Mouse (Mus musculus): Measurements from ENCODE around the gene Foxred2. TPM values are rescaled to one million over a fixed set of nuclear protein-coding genes. Genes with fewer than 3 reads are reported as not detected.

The Foxred2 gene
- total and polyA plus RNA-seq, 2 experiments from 2014 or later = 10.3 to 31.0 TPM

- TF ChIP-seq CTCF (IDR thresholded peaks at IDR 0.05) = no peak
- H3K4me2 ChIP-seq (ENCODE audit: low read depth, low read length, poor library complexity, severe bottlenecking) = peak overlapping the region; percentile 52
- no peaks in the 10 kb centered on the region for H3K9me3 ChIP-seq (ENCODE audit: low read length)
- no peaks in the 10 kb centered on the region for H3K36me3 ChIP-seq (ENCODE audit: insufficient read depth, low read length)
- H3K9ac ChIP-seq (replicated peaks; ENCODE audit: low read length, poor library complexity, severe bottlenecking) = no peak overlapping the region
- no peak for ATAC-seq (ENCODE audit: low FRiP score)
- peaks cover 10% of the 10 kb centered on the region; the same call in 1 of the 2 replicates for H3K27me3 ChIP-seq (ENCODE audit: insufficient read depth, low read length)
- DNase-seq (ENCODE audit: low spot score) = peak; percentile 37
- H3K4me1 ChIP-seq (ENCODE audit: insufficient read depth, low read length) = 0 out of 2 replicates have a peak, but pooled peaks cover 2% of the 10 kb centered on the region
- WGBS = 7% methylated on average over 26 of the region's 26 CpGs
- H3K27ac ChIP-seq (ENCODE audit: low read depth, low read length) = no peak overlapping the region
- peak overlapping the region; percentile 26 for H3K4me3 ChIP-seq (ENCODE audit: low read depth, low read length)
Measured at GRCm38 (mm10) chr15:77905275-77905970, 51.1 kb downstream of the Foxred2 start.

- 0 out of 2 replicates have a peak, but pooled peaks cover 2% of the 10 kb centered on the region for H3K4me1 ChIP-seq (ENCODE audit: insufficient read depth, low read length)
- DNase-seq (ENCODE audit: low spot score) (no peak), ATAC-seq (ENCODE audit: low FRiP score) (no peak)
- no peak overlapping the region for H3K4me2 ChIP-seq (ENCODE audit: low read depth, low read length, poor library complexity, severe bottlenecking)
- H3K9me3 ChIP-seq (ENCODE audit: low read length) = no peaks in the 10 kb centered on the region
- H3K4me3 ChIP-seq (ENCODE audit: low read depth, low read length) = no peak overlapping the region
- H3K27me3 ChIP-seq (ENCODE audit: insufficient read depth, low read length) = peaks cover 10% of the 10 kb centered on the region; the same call in 1 of the 2 replicates
- no peak for TF ChIP-seq CTCF (IDR thresholded peaks at IDR 0.05)
- H3K36me3 ChIP-seq (ENCODE audit: insufficient read depth, low read length) = no peaks in the 10 kb centered on the region
- 27% methylated on average over 10 of the region's 12 CpGs for whole genome bisulfite sequencing
- no peak overlapping the region for H3K27ac ChIP-seq (ENCODE audit: low read depth, low read length)
- H3K9ac ChIP-seq (replicated peaks; ENCODE audit: low read length, poor library complexity, severe bottlenecking) = no peak overlapping the region
Measured at GRCm38 (mm10) chr15:77904363-77904892, 52.1 kb downstream of the Foxred2 start.

- no peak overlapping the region for H3K4me3 ChIP-seq (ENCODE audit: low read depth, low read length)
- no peak for TF ChIP-seq CTCF (IDR thresholded peaks at IDR 0.05)
- H3K4me1 ChIP-seq (ENCODE audit: insufficient read depth, low read length) = 0 out of 2 replicates have a peak, but pooled peaks cover 2% of the 10 kb centered on the region
- no peak overlapping the region for H3K27ac ChIP-seq (ENCODE audit: low read depth, low read length)
- no peak for ATAC-seq (ENCODE audit: low FRiP score)
- H3K27me3 ChIP-seq (ENCODE audit: insufficient read depth, low read length) = peaks cover 10% of the 10 kb centered on the region; the same call in 1 of the 2 replicates
- H3K9me3 ChIP-seq (ENCODE audit: low read length) = no peaks in the 10 kb centered on the region
- no peaks in the 10 kb centered on the region for H3K36me3 ChIP-seq (ENCODE audit: insufficient read depth, low read length)
- 47% methylated on average over 5 of the region's 5 CpGs for WGBS
- H3K4me2 ChIP-seq (ENCODE audit: low read depth, low read length, poor library complexity, severe bottlenecking) = no peak overlapping the region
- DNase-seq (ENCODE audit: low spot score) = no peak
- H3K9ac ChIP-seq (replicated peaks; ENCODE audit: low read length, poor library complexity, severe bottlenecking) = no peak overlapping the region
Measured at GRCm38 (mm10) chr15:77903176-77903575, 53.3 kb downstream of the Foxred2 start.

GRCm38 (mm10) chr15:77894926-77895325 is 61.6 kb downstream of the Foxred2 start:
- H3K36me3 ChIP-seq (ENCODE audit: insufficient read depth, low read length) = no peaks in the 10 kb centered on the region
- ATAC-seq (ENCODE audit: low FRiP score) = no peak

GRCm38 (mm10) chr15:77893292-77893691 is 63.2 kb downstream of the Foxred2 start:
- no peak overlapping the region for H3K4me3 ChIP-seq (ENCODE audit: low read depth, low read length)
- WGBS = 80% methylated on average over 10 of the region's 10 CpGs
- H3K9me3 ChIP-seq (ENCODE audit: low read length) = no peaks in the 10 kb centered on the region
- ATAC-seq (ENCODE audit: low FRiP score) = no peak
- no peaks in the 10 kb centered on the region for H3K4me1 ChIP-seq (ENCODE audit: insufficient read depth, low read length)
- no peaks in the 10 kb centered on the region for H3K36me3 ChIP-seq (ENCODE audit: insufficient read depth, low read length)
- no peak overlapping the region for H3K9ac ChIP-seq (replicated peaks; ENCODE audit: low read length, poor library complexity, severe bottlenecking)
- no peak overlapping the region for H3K4me2 ChIP-seq (ENCODE audit: low read depth, low read length, poor library complexity, severe bottlenecking)
- DNase-seq (ENCODE audit: low spot score) = no peak
- TF ChIP-seq CTCF (IDR thresholded peaks at IDR 0.05) = no peak
- H3K27me3 ChIP-seq (ENCODE audit: insufficient read depth, low read length) = no peaks in the 10 kb centered on the region
- H3K27ac ChIP-seq (ENCODE audit: low read depth, low read length) = no peak overlapping the region

More at GRCm38 (mm10) chr15:77894926-77895325, 61.6 kb downstream of the Foxred2 start:
- WGBS = 86% methylated on average over 13 of the region's 14 CpGs
- no peak overlapping the region for H3K4me2 ChIP-seq (ENCODE audit: low read depth, low read length, poor library complexity, severe bottlenecking)
- no peak overlapping the region for H3K9ac ChIP-seq (replicated peaks; ENCODE audit: low read length, poor library complexity, severe bottlenecking)
- TF ChIP-seq CTCF (IDR thresholded peaks at IDR 0.05) = no peak
- no peak overlapping the region for H3K27ac ChIP-seq (ENCODE audit: low read depth, low read length)
- no peak overlapping the region for H3K4me3 ChIP-seq (ENCODE audit: low read depth, low read length)
- no peaks in the 10 kb centered on the region for H3K4me1 ChIP-seq (ENCODE audit: insufficient read depth, low read length)
- no peaks in the 10 kb centered on the region for H3K27me3 ChIP-seq (ENCODE audit: insufficient read depth, low read length)
- no peak for DNase-seq (ENCODE audit: low spot score)
- no peaks in the 10 kb centered on the region for H3K9me3 ChIP-seq (ENCODE audit: low read length)

GRCm38 (mm10) chr15:77892420-77892819 is 64.1 kb downstream of the Foxred2 start:
- no peak overlapping the region for H3K27ac ChIP-seq (ENCODE audit: low read depth, low read length)
- ATAC-seq (ENCODE audit: low FRiP score) (no peak), DNase-seq (ENCODE audit: low spot score) (no peak)
- no peak overlapping the region for H3K4me2 ChIP-seq (ENCODE audit: low read depth, low read length, poor library complexity, severe bottlenecking)
- H3K9ac ChIP-seq (replicated peaks; ENCODE audit: low read length, poor library complexity, severe bottlenecking) = no peak overlapping the region
- WGBS = 81% methylated on average over 10 of the region's 10 CpGs
- TF ChIP-seq CTCF (IDR thresholded peaks at IDR 0.05) = no peak
- no peaks in the 10 kb centered on the region for H3K9me3 ChIP-seq (ENCODE audit: low read length)
- no peak overlapping the region for H3K4me3 ChIP-seq (ENCODE audit: low read depth, low read length)
- no peaks in the 10 kb centered on the region for H3K4me1 ChIP-seq (ENCODE audit: insufficient read depth, low read length)
- H3K27me3 ChIP-seq (ENCODE audit: insufficient read depth, low read length) = no peaks in the 10 kb centered on the region
- no peaks in the 10 kb centered on the region for H3K36me3 ChIP-seq (ENCODE audit: insufficient read depth, low read length)
